Mouse (Mus musculus): Measurements from ENCODE around the gene Dennd1c.

The Dennd1c gene

GRCm38 (mm10) chr17:57096623-57096920 lies 18.3 kb upstream of the Dennd1c start:
- DNase-seq (ENCODE audit: extremely low read depth, low read depth, low spot score): no peak

- DNase-seq (ENCODE audit: extremely low read depth, low read depth, low spot score): no peak
Observed at GRCm38 (mm10) chr17:57095855-57096622, 17.7 kb upstream of the Dennd1c start.

GRCm38 (mm10) chr17:57094222-57094621 lies 15.9 kb upstream of the Dennd1c start:
- DNase-seq (ENCODE audit: extremely low read depth, low read depth, low spot score): no peak

GRCm38 (mm10) chr17:57087049-57087832 lies 8.9 kb upstream of the Dennd1c start, which contains the start of gene Tubb4a:
Tubb4a (minus strand) TSS chr17:57087782.
- DNase-seq (ENCODE audit: extremely low read depth, low read depth, low spot score): no peak

- no peak for DNase-seq (ENCODE audit: extremely low read depth, low read depth, low spot score)
Observed at GRCm38 (mm10) chr17:57085970-57086757, 7.8 kb upstream of the Dennd1c start.

GRCm38 (mm10) chr17:57082481-57082880 lies 4.2 kb upstream of the Dennd1c start:
- no peak for DNase-seq (ENCODE audit: extremely low read depth, low read depth, low spot score)

GRCm38 (mm10) chr17:57081234-57081842 lies 3.0 kb upstream of the Dennd1c start:
- no peak for DNase-seq (ENCODE audit: extremely low read depth, low read depth, low spot score)

- DNase-seq (ENCODE audit: extremely low read depth, low read depth, low spot score): no peak
Observed at GRCm38 (mm10) chr17:57079919-57080318, 1.6 kb upstream of the Dennd1c start.

- DNase-seq (ENCODE audit: extremely low read depth, low read depth, low spot score): no peak
Observed at GRCm38 (mm10) chr17:57076916-57077315, 1.4 kb downstream of the Dennd1c start.

GRCm38 (mm10) chr17:57070699-57071098 lies 7.6 kb downstream of the Dennd1c start:
- DNase-seq (ENCODE audit: extremely low read depth, low read depth, low spot score): no peak

GRCm38 (mm10) chr17:57070272-57070671 lies 8.0 kb downstream of the Dennd1c start:
- DNase-seq (ENCODE audit: extremely low read depth, low read depth, low spot score): no peak

GRCm38 (mm10) chr17:57066908-57067307 lies 11.4 kb downstream of the Dennd1c start:
- DNase-seq (ENCODE audit: extremely low read depth, low read depth, low spot score): no peak

- no peak for DNase-seq (ENCODE audit: extremely low read depth, low read depth, low spot score)
Observed at GRCm38 (mm10) chr17:57063031-57063430, 15.3 kb downstream of the Dennd1c start.

GRCm38 (mm10) chr17:57062548-57062947 lies 15.8 kb downstream of the Dennd1c start:
- no peak for DNase-seq (ENCODE audit: extremely low read depth, low read depth, low spot score)

- no peak for DNase-seq (ENCODE audit: extremely low read depth, low read depth, low spot score)
Observed at GRCm38 (mm10) chr17:57062011-57062521, 16.2 kb downstream of the Dennd1c start.

GRCm38 (mm10) chr17:57061069-57061468 lies 17.2 kb downstream of the Dennd1c start:
- DNase-seq (ENCODE audit: extremely low read depth, low read depth, low spot score): no peak

- peak; percentile 66 for DNase-seq (ENCODE audit: extremely low read depth, low read depth, low spot score)
Observed at GRCm38 (mm10) chr17:57060231-57060801, 18.0 kb downstream of the Dennd1c start.

- no peak for DNase-seq (ENCODE audit: extremely low read depth, low read depth, low spot score)
Observed at GRCm38 (mm10) chr17:57059486-57059977, 18.8 kb downstream of the Dennd1c start, which contains the start of gene Slc25a23. Slc25a23 (minus strand) TSS chr17:57059863.

- no peak for DNase-seq (ENCODE audit: extremely low read depth, low read depth, low spot score)
Observed at GRCm38 (mm10) chr17:57058891-57059485, 19.3 kb downstream of the Dennd1c start, which contains the start of gene Crb3. Crb3 (plus strand) TSS chr17:57059105.

GRCm38 (mm10) chr17:57056246-57056645 lies 22.1 kb downstream of the Dennd1c start:
- DNase-seq (ENCODE audit: extremely low read depth, low read depth, low spot score): no peak

All from fat pad, adult 2 months (tissue).